Mouse (Mus musculus) megakaryocyte-erythroid progenitor cell, adult 5 weeks (primary cell): Measurements from ENCODE around the gene Gpr132. TPM values are rescaled to one million over a fixed set of nuclear protein-coding genes. Genes with fewer than 3 reads are reported as not detected.

ENCODE experiments used
- polyA plus RNA-seq: library from polyadenylated mRNA; stranded (reverse); fragments of >175 nt; gene quantifications from 2 replicates; pipeline ENCODE4 v1.2.3, GENCODE M21; 2012

The Gpr132 gene
- 6.3 and 8.1 TPM in 2 replicates for polyA plus RNA-seq

DNA sequence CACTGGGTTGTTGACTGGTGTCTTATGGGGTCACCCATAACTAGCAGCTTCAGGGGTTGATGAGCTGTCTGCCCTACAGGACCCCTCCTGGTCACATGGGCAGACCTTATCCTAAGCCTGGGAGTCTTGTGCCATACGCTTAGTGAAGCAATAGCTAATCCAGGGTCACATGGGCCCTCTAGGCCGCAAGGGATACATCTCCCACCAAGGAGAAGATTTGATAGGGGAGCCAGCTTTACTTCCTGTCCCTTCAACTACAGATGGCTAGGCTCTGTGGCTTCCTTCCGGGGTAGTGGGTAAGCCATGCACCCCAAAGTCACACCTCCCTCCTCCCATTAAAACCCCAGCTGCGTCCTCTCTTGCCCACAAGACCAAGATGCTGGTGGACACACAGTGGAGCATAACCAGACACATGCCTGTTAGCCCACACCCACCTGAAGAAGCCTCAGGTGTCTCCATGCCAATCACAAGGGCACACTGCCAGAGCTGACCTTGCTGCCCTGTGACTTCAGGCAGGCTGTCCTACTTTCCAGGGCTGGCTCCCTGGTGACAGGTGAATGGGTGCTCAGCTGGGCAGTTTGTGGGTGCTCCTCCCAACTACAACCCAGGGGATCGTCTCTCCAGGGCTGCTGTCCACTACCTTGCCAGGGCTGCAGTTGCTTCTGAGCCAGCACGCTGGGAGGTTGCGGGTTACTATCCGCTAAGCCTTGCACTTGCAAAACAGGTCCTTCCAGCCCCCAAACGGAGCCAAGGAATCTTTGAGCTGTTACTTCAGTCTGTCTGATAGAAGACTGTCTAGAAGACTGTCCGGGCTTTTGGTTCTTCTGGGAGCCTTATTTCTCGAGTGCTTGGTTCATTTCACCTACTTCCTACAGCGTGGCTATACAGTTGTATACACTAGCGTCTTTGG, at the start of gene Gpr132:
Gpr132 (minus strand) TSS at position 51 of the 910 bp plus-strand sequence.

DNA sequence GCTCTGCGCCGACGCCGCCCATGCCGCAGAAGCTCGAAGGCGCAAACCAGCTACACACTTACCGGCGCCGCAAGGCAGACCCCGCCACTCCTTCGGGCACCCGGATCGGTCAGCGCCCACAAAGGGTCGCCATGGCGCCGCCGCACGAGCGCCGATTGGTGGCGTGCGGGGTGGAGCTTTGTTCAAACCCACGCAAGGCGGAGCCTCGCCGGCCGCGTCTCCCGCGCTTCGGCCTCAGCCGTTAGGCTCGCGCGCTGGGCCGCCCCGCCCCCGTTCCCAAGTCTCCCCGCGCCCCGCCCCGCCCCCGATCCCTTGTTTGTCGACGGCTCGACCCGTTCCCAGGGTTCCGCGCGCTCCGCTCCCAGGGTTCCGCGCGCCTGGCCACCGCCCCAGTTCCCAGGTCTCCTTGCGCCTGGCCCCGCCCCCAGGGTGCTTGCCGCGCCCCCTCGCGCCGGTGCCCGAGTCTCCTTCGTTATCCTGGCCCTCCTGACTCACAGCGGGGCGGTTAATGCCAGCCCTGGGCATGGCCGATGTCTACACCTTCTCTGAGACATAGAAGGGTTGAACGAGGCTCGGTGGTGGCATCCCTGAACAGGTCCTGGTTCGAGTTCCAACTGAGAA, 38.7 kb downstream of the Gpr132 start, which contains the start of gene Cdca4:
Cdca4 (minus strand) TSS at position 180 of the 621 bp plus-strand sequence.

DNA sequence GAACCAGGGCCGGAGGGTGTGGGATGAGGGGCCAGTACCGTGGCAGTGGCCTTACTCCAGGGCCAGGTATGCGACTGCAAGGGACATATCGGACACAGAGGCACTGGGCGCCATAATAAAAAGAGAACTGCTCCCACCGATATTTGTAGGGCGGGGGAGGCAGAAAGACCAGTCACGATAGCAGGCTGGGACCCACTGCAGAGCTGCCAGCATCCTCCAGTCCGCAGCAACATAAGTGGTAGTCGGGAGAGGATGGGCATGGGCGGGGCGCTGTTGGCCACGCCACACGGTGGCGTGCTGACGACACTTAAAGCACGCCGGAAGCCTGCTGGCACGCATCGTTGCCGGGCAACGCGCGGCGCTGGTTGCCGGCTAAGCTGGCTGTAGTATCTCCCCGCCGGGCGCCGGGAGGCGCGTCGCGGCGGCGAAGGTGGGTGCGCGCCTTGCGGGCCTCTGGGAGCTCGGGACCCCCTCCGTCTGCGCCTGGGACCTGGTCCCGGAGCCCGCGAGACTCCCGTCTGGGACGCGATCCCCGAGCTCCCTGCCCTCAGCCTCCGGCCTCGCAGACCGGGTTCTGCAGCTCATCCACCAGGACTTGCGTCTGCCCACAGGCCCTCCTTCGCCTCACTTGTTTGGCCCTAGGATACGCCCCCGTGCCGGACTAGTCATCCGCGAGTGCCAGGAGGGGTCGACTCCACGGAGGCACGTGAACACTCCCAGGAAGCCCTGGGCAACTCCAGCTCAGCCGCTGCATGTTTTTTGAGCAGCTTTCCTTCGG, 59.3 kb downstream of the Gpr132 start, which contains the start of gene Clba1:
Clba1 (plus strand) TSS at position 351 of the 778 bp plus-strand sequence.

DNA sequence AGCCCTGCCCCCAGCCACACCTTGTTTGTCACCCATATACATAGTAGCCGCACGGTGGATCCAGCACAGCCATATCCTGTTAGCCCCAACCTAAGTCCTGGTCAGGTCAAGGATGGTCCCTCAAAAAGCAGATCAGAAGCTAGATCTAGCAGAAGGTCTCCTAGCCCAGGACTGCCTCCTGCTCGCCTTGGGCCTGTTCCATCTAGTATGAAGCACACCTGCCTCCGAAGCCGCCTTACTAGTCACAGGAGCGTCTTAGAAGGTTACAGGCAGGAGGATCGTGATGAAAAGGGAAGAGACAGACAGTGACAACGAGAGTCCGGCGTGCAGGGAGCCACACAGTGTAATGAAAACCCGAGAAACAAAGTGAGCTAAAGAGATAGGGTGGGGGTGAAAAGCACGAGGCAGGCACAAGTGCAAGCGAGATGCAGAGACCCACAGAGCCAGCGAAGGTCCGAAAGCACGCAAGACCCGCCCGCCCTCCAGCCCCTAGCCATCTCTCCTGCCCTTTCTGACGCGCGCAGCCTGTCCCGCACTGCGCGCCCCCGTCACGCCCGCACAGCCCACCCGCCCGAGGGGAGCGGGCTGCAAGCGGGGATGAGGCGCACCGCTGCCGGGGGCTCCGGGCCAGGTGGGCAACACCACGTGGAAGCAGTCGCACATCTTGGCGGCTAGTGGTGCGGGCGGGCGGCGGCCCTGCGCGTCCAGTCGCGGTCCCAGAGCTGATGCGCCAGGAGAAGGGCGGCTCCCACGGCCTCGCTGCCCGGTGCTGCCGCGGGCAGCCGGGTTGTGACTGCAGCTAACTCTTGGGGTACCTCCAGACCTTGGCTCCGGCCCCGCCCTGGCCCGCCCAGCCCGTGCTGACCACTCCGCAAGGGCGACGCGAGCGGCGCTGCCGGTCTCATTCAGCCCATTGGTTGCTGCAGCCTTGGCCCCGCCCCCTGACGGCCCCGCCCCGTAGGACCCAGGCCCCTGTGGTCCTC, 65.9 kb downstream of the Gpr132 start, which contains the start of gene Ahnak2:
Ahnak2 (minus strand) TSS at position 794 of the 983 bp plus-strand sequence.

Other genes with a start within 250 kb of the Gpr132 start
- gene Adssl1, start 248.2 kb downstream of the Gpr132 start, polyA plus RNA-seq: 219 and 252 TPM in 2 replicates
- gene Siva1, start 223.5 kb downstream of the Gpr132 start, polyA plus RNA-seq: 95.9 and 97.1 TPM in 2 replicates
- gene Akt1, start 193.3 kb downstream of the Gpr132 start, polyA plus RNA-seq: 394 and 418 TPM in 2 replicates
- gene Zbtb42, start 189.4 kb downstream of the Gpr132 start, polyA plus RNA-seq: 14.5 and 17.0 TPM in 2 replicates
- gene Cep170b, start 147.8 kb downstream of the Gpr132 start, polyA plus RNA-seq: 5.2 and 8.6 TPM in 2 replicates
- 23.9 and 54.7 TPM in 2 replicates for gene Pld4, start 107.6 kb downstream of the Gpr132 start, polyA plus RNA-seq
- gene Ahnak2, start 65.6 kb downstream of the Gpr132 start, polyA plus RNA-seq: 0.01 TPM in 1 of 2 replicates, not detected in the other
- gene Clba1, start 59.3 kb downstream of the Gpr132 start, polyA plus RNA-seq: 1.7 and 2.4 TPM in 2 replicates
- gene Cdca4, start 38.8 kb downstream of the Gpr132 start, polyA plus RNA-seq: 24.9 and 28.0 TPM in 2 replicates
- gene Jag2, start 61.5 kb upstream of the Gpr132 start, polyA plus RNA-seq: 13.5 and 30.2 TPM in 2 replicates
- 25.3 and 26.5 TPM in 2 replicates for gene Nudt14, start 73.9 kb upstream of the Gpr132 start, polyA plus RNA-seq
- 40.9 and 59.2 TPM in 2 replicates for gene Btbd6, start 108.3 kb upstream of the Gpr132 start, polyA plus RNA-seq
- gene Brf1, start 132.5 kb upstream of the Gpr132 start, polyA plus RNA-seq: 33.5 and 49.8 TPM in 2 replicates
- 22.2 and 24.2 TPM in 2 replicates for gene Pacs2, start 146.3 kb upstream of the Gpr132 start, polyA plus RNA-seq
- gene Tex22, start 206.3 kb upstream of the Gpr132 start, polyA plus RNA-seq: 0.05 TPM in 1 of 2 replicates, not detected in the other
- 256 and 328 TPM in 2 replicates for gene Mta1, start 230.1 kb upstream of the Gpr132 start, polyA plus RNA-seq